Mouse (Mus musculus) testis, adult 2 months (tissue): ENCODE measurements at regions not wholly inside any gene's neighbourhood (a gene's known extent, or its start where the extent isn't known, plus 50 kb on each side); places are given as distances from the start of the nearest gene placed in this dataset.

ENCODE experiments used
- CTCF ChIP-seq: fragments of 200-500 bp; IDR thresholded peaks from 2 replicates; pipeline ENCODE4 v1.5.1; 2012; ENCODE audit warnings: low read depth, mild to moderate bottlenecking, inconsistent platforms, low read length, moderate library complexity; ENCODE audit not compliant: control insufficient read depth, insufficient read depth, insufficient replicate concordance
- POLR2A ChIP-seq: fragments of 200-500 bp; IDR thresholded peaks from 2 replicates; pipeline ENCODE4 v1.6.1; 2012; ENCODE audit warnings: low read depth, mild to moderate bottlenecking, inconsistent platforms, low read length, moderate library complexity; ENCODE audit not compliant: control insufficient read depth

DNA sequence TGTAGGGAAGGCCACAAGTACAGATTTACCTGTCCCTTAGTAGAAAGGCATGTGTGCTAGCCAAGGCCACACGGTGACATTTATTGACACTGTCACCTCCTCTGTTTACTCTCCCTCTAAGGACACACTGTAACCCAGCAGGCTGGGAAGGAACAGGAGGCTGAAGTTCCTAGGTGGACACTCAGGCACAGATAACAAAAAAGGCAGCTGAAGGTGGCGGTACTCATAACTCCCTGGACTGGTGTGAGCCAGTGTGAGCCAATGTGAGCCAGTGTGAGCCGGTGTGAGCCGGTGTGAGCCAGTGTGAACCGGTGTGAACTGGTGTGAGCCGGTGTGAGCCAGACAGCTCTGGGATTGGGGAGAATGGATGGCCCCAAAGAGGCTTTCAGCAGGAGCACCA, 68.5 kb upstream of the Slc2a1 start:
- no peak for TF ChIP-seq CTCF
- no peak for TF ChIP-seq POLR2A
